Mouse (Mus musculus): ENCODE measurements at regions not wholly inside any gene's neighbourhood (a gene's known extent, or its start where the extent isn't known, plus 50 kb on each side); places are given as distances from the start of the nearest gene placed in this dataset.

- Histone ChIP-seq H3K4me2 (ENCODE audit: insufficient read depth, low read depth, poor library complexity, severe bottlenecking) (no peak overlapping the region), H3K27me3 (replicated peaks) (no peaks in the 10 kb centered on the region), H3K9me3 (replicated peaks; ENCODE audit: low read length) (no peaks in the 10 kb centered on the region), H3K27ac (ENCODE audit: insufficient read depth, low read depth) (no peak overlapping the region), H3K4me1 (ENCODE audit: control insufficient read depth in 1 of 2, insufficient read depth in 2 of 2) (peaks cover 0 to 2% of the 10 kb centered on the region in 2 experiments; a peak in 1 of 4 replicates), H3K79me2 (replicated peaks; ENCODE audit: control insufficient read depth, extremely low read depth, insufficient read depth, poor library complexity, severe bottlenecking) (no peaks in the 10 kb centered on the region), H3K36me3 (replicated peaks in 1 of 2; ENCODE audit: control insufficient read depth in 1 of 2, insufficient read depth in 1 of 2, low read length in 1 of 2) (no peaks in the 10 kb centered on the region), H3K4me3 (replicated peaks in 1 of 3; ENCODE audit: low read depth in 2 of 3, low read length in 2 of 3, poor library complexity in 1 of 3) (no peak overlapping the region), H3K9ac (ENCODE audit: insufficient read depth, low read depth) (no peak overlapping the region)
- no peak for TF ChIP-seq SIN3A (IDR thresholded peaks at IDR 0.05; ENCODE audit: low read length)
- no peak for TF ChIP-seq CHD1 (IDR thresholded peaks at IDR 0.05; ENCODE audit: low read depth, low read length)
- no peak for TF ChIP-seq POLR2AphosphoS2 (IDR thresholded peaks at IDR 0.05; ENCODE audit: low read depth, low read length)
- TF ChIP-seq RAD21 (IDR thresholded peaks at IDR 0.05; ENCODE audit: low read depth, low read length), result no peak
- no peak for TF ChIP-seq PAX5 (IDR thresholded peaks at IDR 0.05; ENCODE audit: low read length)
- no peak for TF ChIP-seq JUN (IDR thresholded peaks at IDR 0.05; ENCODE audit: insufficient read depth, low read depth, low read length)
- TF ChIP-seq ZKSCAN1 (IDR thresholded peaks at IDR 0.05; ENCODE audit: borderline replicate concordance, low read depth, low read length), result no peak
- TF ChIP-seq POLR2A (IDR thresholded peaks at IDR 0.05; ENCODE audit: low read depth, low read length), result no peak
- no peak for TF ChIP-seq MAFK (IDR thresholded peaks at IDR 0.05; ENCODE audit: insufficient replicate concordance, low read length)
- TF ChIP-seq USF1 (IDR thresholded peaks at IDR 0.05; ENCODE audit: low read depth, low read length), result no peak
- no peak for TF ChIP-seq CTCF (conservative IDR thresholded peaks at IDR 0.05 in 1 of 2, IDR thresholded peaks at IDR 0.05 in 1 of 2; ENCODE audit: low read depth in 2 of 2, low read length in 2 of 2)
- TF ChIP-seq CHD2 (IDR thresholded peaks at IDR 0.05; ENCODE audit: low read length), result no peak
- no peak for TF ChIP-seq ZNF384 (IDR thresholded peaks at IDR 0.05; ENCODE audit: low read depth, low read length)
- no peak for TF ChIP-seq EP300 (IDR thresholded peaks at IDR 0.05; ENCODE audit: low read length)
- no peak for TF ChIP-seq ZC3H11A (IDR thresholded peaks at IDR 0.05; ENCODE audit: low read depth, low read length)
- TF ChIP-seq MAZ (IDR thresholded peaks at IDR 0.05; ENCODE audit: low read depth, low read length), result no peak
- TF ChIP-seq ZMIZ1 (IDR thresholded peaks at IDR 0.05; ENCODE audit: low read depth, low read length), result no peak
- TF ChIP-seq MEF2A (IDR thresholded peaks at IDR 0.05; ENCODE audit: borderline replicate concordance, low read depth, low read length), result no peak
- no peak for TF ChIP-seq MAX (IDR thresholded peaks at IDR 0.05; ENCODE audit: low read length)
- TF ChIP-seq E2F4 (IDR thresholded peaks at IDR 0.05; ENCODE audit: insufficient replicate concordance, low read depth, low read length), result no peak
- in situ Hi-C loops (cut with MboI; ENCODE audit: low pct_ligation_motif_present, low pct_unique_long_range_greater_than_20kb, low sequenced_read_pairs), result no loop called here
- no peak for DNase-seq (ENCODE audit: extremely low read depth)
- dilution Hi-C loops (cut with MboI; ENCODE audit: extremely low pct_ligation_motif_present, extremely low pct_unique_long_range_greater_than_20kb, low sequenced_read_pairs), result no loop called here
Measured at GRCm38 (mm10) chr4:10397249-10397648, 477.0 kb upstream of the 2610301B20Rik start.

- H3K9me3 ChIP-seq (replicated peaks; ENCODE audit: low read length), result no peaks in the 10 kb centered on the region
- no peak overlapping the region for H3K4me3 ChIP-seq (replicated peaks in 1 of 3; ENCODE audit: low read depth in 2 of 3, low read length in 2 of 3, poor library complexity in 1 of 3)
- in situ Hi-C loops (cut with MboI; ENCODE audit: low pct_ligation_motif_present, low pct_unique_long_range_greater_than_20kb, low sequenced_read_pairs) (no loop called here), dilution Hi-C loops (cut with MboI; ENCODE audit: extremely low pct_ligation_motif_present, extremely low pct_unique_long_range_greater_than_20kb, low sequenced_read_pairs) (no loop called here)
- no peak for DNase-seq (ENCODE audit: extremely low read depth)
- H3K27ac ChIP-seq (ENCODE audit: insufficient read depth, low read depth), result no peak overlapping the region
- no peaks in the 10 kb centered on the region for H3K36me3 ChIP-seq (replicated peaks in 1 of 2; ENCODE audit: control insufficient read depth in 1 of 2, insufficient read depth in 1 of 2, low read length in 1 of 2)
- TF ChIP-seq POLR2AphosphoS2 (IDR thresholded peaks at IDR 0.05; ENCODE audit: low read depth, low read length) (no peak), MYC (IDR thresholded peaks at IDR 0.05; ENCODE audit: low read depth, low read length) (no peak)
- no peak overlapping the region for H3K9ac ChIP-seq (ENCODE audit: insufficient read depth, low read depth)
- H3K4me2 ChIP-seq (ENCODE audit: insufficient read depth, low read depth, poor library complexity, severe bottlenecking), result no peak overlapping the region
- no peaks in the 10 kb centered on the region for H3K27me3 ChIP-seq (replicated peaks)
- H3K4me1 ChIP-seq (ENCODE audit: control insufficient read depth in 1 of 2, insufficient read depth in 2 of 2), result peaks cover 0 to 2% of the 10 kb centered on the region in 2 experiments; a peak in 1 of 4 replicates
- no peaks in the 10 kb centered on the region for H3K79me2 ChIP-seq (replicated peaks; ENCODE audit: control insufficient read depth, extremely low read depth, insufficient read depth, poor library complexity, severe bottlenecking)
Measured at GRCm38 (mm10) chr4:10398075-10398474, 476.2 kb upstream of the 2610301B20Rik start.
